Mouse (Mus musculus) hindbrain, embryonic 11.5 days (tissue): Measurements from ENCODE around the gene Resp18. TPM values are rescaled to one million over a fixed set of nuclear protein-coding genes. Genes with fewer than 3 reads are reported as not detected.
A peak's percentile ranks its signal among the peaks of the same experiment; 100 is the strongest.

Experiments
- ATAC-seq: fragments of 200-750 bp; cut with Nextera tagmentation; 2 replicates; pipeline ENCODE4 v1.8.0; 2017; ENCODE audit warnings: mild to moderate bottlenecking, moderate TSS enrichment, moderate library complexity; ENCODE audit not compliant: low FRiP score
- DNase-seq: peaks from one replicate; pipeline ENCODE4 v3.0.0-alpha.2; 2015; ENCODE audit warnings: low spot score
- H3K27ac ChIP-seq: fragments of 300-500 bp; sonication (generic); 2 replicates; pipeline ENCODE4 v1.5.1; 2014; ENCODE audit warnings: mild to moderate bottlenecking, low read depth, low read length
- H3K27me3 ChIP-seq: fragments of 300-500 bp; sonication (generic); 2 replicates; pipeline ENCODE4 v1.6.1; 2014; ENCODE audit warnings: mild to moderate bottlenecking, low read length, moderate library complexity, mixed read lengths; ENCODE audit not compliant: control insufficient read depth, insufficient read depth
- H3K36me3 ChIP-seq: fragments of 300-500 bp; sonication (generic); 2 replicates; pipeline ENCODE4 v1.6.1; 2014; ENCODE audit warnings: mild to moderate bottlenecking, low read length, moderate library complexity, mixed read lengths; ENCODE audit not compliant: control insufficient read depth, insufficient read depth
- H3K4me1 ChIP-seq: fragments of 300-500 bp; sonication (generic); replicated peaks from 2 replicates; pipeline ENCODE4 v1.6.1; 2014; ENCODE audit warnings: low read length, mixed read lengths; ENCODE audit not compliant: control insufficient read depth, insufficient read depth
- H3K4me2 ChIP-seq: fragments of 300-500 bp; sonication (generic); replicated peaks from 2 replicates; pipeline ENCODE4 v1.6.1; 2014; ENCODE audit warnings: mild to moderate bottlenecking, low read depth, low read length
- H3K4me3 ChIP-seq: fragments of 300-500 bp; sonication (generic); 2 replicates; pipeline ENCODE4 v1.5.1; 2014; ENCODE audit warnings: low read depth, low read length
- H3K9ac ChIP-seq: fragments of 300-500 bp; sonication (generic); 2 replicates; pipeline ENCODE4 v1.6.1; 2014; ENCODE audit warnings: low read depth, low read length
- H3K9me3 ChIP-seq: fragments of 300-500 bp; sonication (generic); 2 replicates; pipeline ENCODE4 v1.6.1; 2016; ENCODE audit warnings: low read length; ENCODE audit not compliant: control insufficient read depth
- WGBS: fragments of 180-500 bp; shearing (Covaris S2); extraction: QIAGEN DNeasy Blood & Tissue Kit; methylation state at CpG from one replicate; pipeline ENCODE4 v1.1.7; 2014; 5-methylcytosine and 5-hydroxymethylcytosine counted together
- polyA plus RNA-seq: library from polyadenylated mRNA; unstranded; fragments of >200 nt; fragmentation: Nextera tagmentation; extraction: Ambion mirVana; gene quantifications from 2 replicates; pipeline ENCODE4 v1.2.1, GENCODE M21; 2014

Resp18 gene
- polyA plus RNA-seq, 1 experiment from 2014 or later = 32.3 TPM

- WGBS = 64% methylated on average over 9 of the region's 9 CpGs
- Histone ChIP-seq H3K9ac (no peak overlapping the region), H3K27ac (no peak overlapping the region), H3K4me1 (0 out of 2 replicates have a peak, but pooled peaks cover 2% of the 10 kb centered on the region), H3K4me2 (no peak overlapping the region), H3K9me3 (no peaks in the 10 kb centered on the region), H3K27me3 (peaks cover 4% of the 10 kb centered on the region; the same call in 1 of the 2 replicates), H3K4me3 (no peak overlapping the region), H3K36me3 (no peaks in the 10 kb centered on the region)
- DNase-seq (no peak), ATAC-seq (0 out of 2 replicates have a peak, but pooled peaks have one; percentile 3)
These were observed 30.0 kb downstream of the Resp18 start for GRCm38 (mm10) chr1:75248041-75248772.

- Histone ChIP-seq H3K9ac (no peak overlapping the region), H3K27me3 (no peaks in the 10 kb centered on the region), H3K9me3 (no peaks in the 10 kb centered on the region), H3K4me2 (no peak overlapping the region), H3K27ac (no peak overlapping the region), H3K4me1 (0 out of 2 replicates have a peak, but pooled peaks cover 2% of the 10 kb centered on the region), H3K36me3 (no peaks in the 10 kb centered on the region), H3K4me3 (no peak overlapping the region)
- 77% methylated on average over 16 of the region's 16 CpGs for WGBS
- DNase-seq (no peak), ATAC-seq (no peak)
These were observed 30.9 kb downstream of the Resp18 start for GRCm38 (mm10) chr1:75247071-75247930.

GRCm38 (mm10) chr1:75244836-75245235 is 33.4 kb downstream of the Resp18 start:
- ATAC-seq (peak; percentile 56), DNase-seq (peak; percentile 58)
- H3K36me3 ChIP-seq = no peaks in the 10 kb centered on the region
- 7% methylated on average over 4 of the region's 4 CpGs for whole genome bisulfite sequencing
- no peaks in the 10 kb centered on the region for H3K9me3 ChIP-seq
- H3K27me3 ChIP-seq = no peaks in the 10 kb centered on the region
- H3K4me1 ChIP-seq = no peaks in the 10 kb centered on the region
- no peak overlapping the region for H3K4me2 ChIP-seq
- H3K27ac ChIP-seq = no peak overlapping the region
- no peak overlapping the region for H3K4me3 ChIP-seq
- H3K9ac ChIP-seq = no peak overlapping the region

GRCm38 (mm10) chr1:75244175-75244826 is 33.9 kb downstream of the Resp18 start:
- 0 out of 2 replicates have a peak, but pooled peaks have one; percentile 14 for ATAC-seq
- H3K36me3 ChIP-seq = no peaks in the 10 kb centered on the region
- no peak overlapping the region for H3K4me3 ChIP-seq
- no peak for DNase-seq
- WGBS = 88% methylated on average over 12 of the region's 12 CpGs
- no peaks in the 10 kb centered on the region for H3K27me3 ChIP-seq
- H3K9me3 ChIP-seq = no peaks in the 10 kb centered on the region
- H3K9ac ChIP-seq = no peak overlapping the region
- H3K27ac ChIP-seq = no peak overlapping the region
- no peaks in the 10 kb centered on the region for H3K4me1 ChIP-seq
- H3K4me2 ChIP-seq = no peak overlapping the region

DNA sequence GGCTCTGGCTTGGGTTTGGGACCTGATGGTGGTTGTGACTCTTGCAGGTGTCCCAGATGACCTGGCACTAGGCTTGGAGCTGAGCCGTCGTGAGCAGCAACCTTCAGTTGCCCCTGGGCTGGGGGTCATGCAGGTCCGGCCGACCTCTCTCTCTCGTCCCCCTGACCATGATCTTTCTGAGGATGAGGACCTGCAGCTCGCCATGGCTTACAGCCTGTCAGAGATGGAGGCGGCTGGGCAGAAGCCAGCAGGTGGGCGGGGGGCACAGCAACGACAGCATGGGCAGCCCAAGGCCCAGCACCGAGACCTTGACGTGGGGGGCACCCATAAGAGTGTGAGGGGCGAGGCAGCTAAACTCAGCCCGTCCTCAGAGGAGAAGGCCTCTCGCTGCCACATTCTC is 34.8 kb downstream of the Resp18 start:
- H3K27ac ChIP-seq = no peak overlapping the region
- DNase-seq (no peak), ATAC-seq (no peak)
- no peak overlapping the region for H3K4me2 ChIP-seq
- no peaks in the 10 kb centered on the region for H3K4me1 ChIP-seq
- no peaks in the 10 kb centered on the region for H3K9me3 ChIP-seq
- whole genome bisulfite sequencing = 90% methylated on average over 14 of the region's 14 CpGs
- H3K36me3 ChIP-seq = no peaks in the 10 kb centered on the region
- H3K4me3 ChIP-seq = no peak overlapping the region
- H3K9ac ChIP-seq = no peak overlapping the region
- no peaks in the 10 kb centered on the region for H3K27me3 ChIP-seq

DNA sequence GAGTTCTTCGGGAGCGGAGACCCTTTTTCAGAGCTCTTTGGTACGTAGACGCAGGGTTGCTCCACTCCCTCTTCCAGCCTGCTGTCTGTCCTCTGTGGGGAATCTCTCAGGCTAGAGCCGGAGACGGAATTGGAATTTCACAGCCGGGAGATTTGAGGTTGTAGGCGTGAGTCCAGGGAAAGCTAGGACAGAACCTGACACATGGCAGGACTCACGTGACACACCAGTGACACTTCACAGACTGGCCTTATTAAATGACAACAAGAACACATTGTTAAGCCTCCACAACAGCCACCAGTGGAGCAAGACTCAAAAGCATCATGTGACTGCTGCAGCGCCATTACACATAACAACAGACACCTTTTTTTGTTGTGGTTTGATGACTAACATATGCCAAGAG is 38.6 kb downstream of the Resp18 start:
- peaks cover 3% of the 10 kb centered on the region; the same call in 1 of the 2 replicates for H3K4me1 ChIP-seq
- no peak overlapping the region for H3K9ac ChIP-seq
- H3K27ac ChIP-seq = no peak overlapping the region
- DNase-seq (no peak), ATAC-seq (no peak)
- no peaks in the 10 kb centered on the region for H3K36me3 ChIP-seq
- no peaks in the 10 kb centered on the region for H3K27me3 ChIP-seq
- no peak overlapping the region for H3K4me2 ChIP-seq
- H3K9me3 ChIP-seq = no peaks in the 10 kb centered on the region
- H3K4me3 ChIP-seq = no peak overlapping the region
- 85% methylated on average over 10 of the region's 10 CpGs for WGBS

GRCm38 (mm10) chr1:75236117-75237050 is 41.8 kb downstream of the Resp18 start, which contains the start of gene Dnajb2:
TSS of gene Dnajb2 (plus strand) at chr1:75236406.
- no peaks in the 10 kb centered on the region for H3K36me3 ChIP-seq
- peak within 1 kb of the TSS; percentile 95 for H3K4me2 ChIP-seq

More at GRCm38 (mm10) chr1:75236117-75237050, 41.8 kb downstream of the Resp18 start, which contains the start of gene Dnajb2:
- peak within 1 kb of the TSS; percentile 74 for H3K27ac ChIP-seq
- peak; percentile 74 for DNase-seq
- WGBS = 1% methylated on average over 59 of the region's 64 CpGs
- peak; percentile 89 for ATAC-seq
- peak within 1 kb of the TSS; percentile 60 for H3K4me3 ChIP-seq
- H3K9ac ChIP-seq = peak within 1 kb of the TSS; percentile 80
- H3K9me3 ChIP-seq = no peaks in the 10 kb centered on the region
- peaks cover 3% of the 10 kb centered on the region; the same call in 1 of the 2 replicates for H3K4me1 ChIP-seq
- H3K27me3 ChIP-seq = no peaks in the 10 kb centered on the region
